In the genomic region with DNA sequence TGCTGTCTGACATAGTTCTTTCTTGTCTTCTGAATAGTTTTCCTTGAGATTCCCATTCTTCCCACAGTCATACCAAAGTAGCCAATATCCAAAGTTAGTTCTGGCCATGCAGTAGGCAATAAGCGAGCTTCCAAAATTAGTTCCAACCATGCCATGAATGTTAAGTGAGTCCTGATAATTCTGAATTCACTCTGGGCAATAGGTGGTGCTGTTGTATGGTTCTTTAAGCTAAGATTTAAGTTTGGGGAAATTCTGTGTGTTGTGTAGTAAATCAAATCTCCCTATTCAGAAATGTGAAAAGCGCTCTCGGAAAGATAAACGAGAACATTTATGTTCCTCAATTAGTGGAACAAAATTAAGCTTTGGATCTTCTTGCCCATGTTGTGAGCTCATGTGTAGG, we compare ENCODE assay signal across 14 mouse cellular contexts. TPM values are rescaled to one million over a fixed set of nuclear protein-coding genes. Genes with fewer than 3 reads are reported as not detected.
A peak's percentile ranks its signal among the peaks of the same experiment; 100 is the strongest.
DNase-seq lines count a peak whose midpoint lies in the region; ATAC-seq and TF ChIP-seq lines count a peak whose summit lies in the region.
"Had no signal": no experiment of that assay in that cellular context is flagged by ENCODE, and none has a peak within 500 bp of the region (broad histone marks: within the 10 kb centered on the region; RNA-seq: fewer than 3 reads in every experiment).

No protein-coding gene starts in this region.

- no peak overlapping the region for H3K9ac ChIP-seq in intestine, postnatal 0 days (ENCODE audit: low read depth, low read length)
- H3K9ac ChIP-seq in intestine, embryonic 16.5 days (ENCODE audit: low read depth, low read length) = no peak overlapping the region
- no peak overlapping the region for H3K9ac ChIP-seq in midbrain, postnatal 0 days (replicated peaks; ENCODE audit: low read length, poor library complexity, severe bottlenecking)
- H3K9ac ChIP-seq in midbrain, embryonic 13.5 days (replicated peaks) = no peak overlapping the region
- H3K9ac ChIP-seq in forebrain, embryonic 15.5 days (replicated peaks) = no peak overlapping the region

- peak overlapping the region; percentile 85; the same call in 1 of the 2 replicates for H3K4me2 ChIP-seq in intestine, postnatal 0 days (replicated peaks; ENCODE audit: low read depth)
- H3K4me2 ChIP-seq in intestine, embryonic 16.5 days (ENCODE audit: low read depth, low read length) = no peak overlapping the region
- H3K4me2 ChIP-seq in midbrain, postnatal 0 days (ENCODE audit: low read depth, low read length, poor library complexity, severe bottlenecking) = no peak overlapping the region
- no peak overlapping the region for H3K4me2 ChIP-seq in midbrain, embryonic 13.5 days (replicated peaks)
- no peak overlapping the region for H3K4me2 ChIP-seq in forebrain, embryonic 15.5 days (replicated peaks)

- ATAC-seq in cerebellum, adult (ENCODE audit: insufficient number of reproducible peaks, low FRiP score, low TSS enrichment) = no peak
- no peak for ATAC-seq in intestine, postnatal 0 days
- ATAC-seq in intestine, embryonic 16.5 days = no peak
- no peak for ATAC-seq in midbrain, postnatal 0 days (ENCODE audit: low FRiP score)
- no peak for ATAC-seq in midbrain, embryonic 13.5 days
- ATAC-seq in forebrain, embryonic 15.5 days (replicated peaks) = no peak

- no peaks in the 10 kb centered on the region for H3K36me3 ChIP-seq in intestine, postnatal 0 days (ENCODE audit: control insufficient read depth, insufficient read depth)
- no peaks in the 10 kb centered on the region for H3K36me3 ChIP-seq in intestine, embryonic 16.5 days (ENCODE audit: control insufficient read depth, insufficient read depth, low read length)
- H3K36me3 ChIP-seq in midbrain, postnatal 0 days (ENCODE audit: insufficient read depth, low read length) = no peaks in the 10 kb centered on the region
- no peaks in the 10 kb centered on the region for H3K36me3 ChIP-seq in midbrain, embryonic 13.5 days
- H3K36me3 ChIP-seq in forebrain, embryonic 15.5 days = no peaks in the 10 kb centered on the region

- H3K9me3 ChIP-seq in intestine, postnatal 0 days (ENCODE audit: control insufficient read depth) = no peaks in the 10 kb centered on the region
- H3K9me3 ChIP-seq in intestine, embryonic 16.5 days (ENCODE audit: control insufficient read depth, low read length) = no peaks in the 10 kb centered on the region
- no peaks in the 10 kb centered on the region for H3K9me3 ChIP-seq in midbrain, postnatal 0 days (ENCODE audit: low read length)
- no peaks in the 10 kb centered on the region for H3K9me3 ChIP-seq in midbrain, embryonic 13.5 days
- no peaks in the 10 kb centered on the region for H3K9me3 ChIP-seq in forebrain, embryonic 15.5 days

- peak overlapping the region; percentile 53; the same call in 1 of the 2 replicates for H3K4me3 ChIP-seq in intestine, postnatal 0 days (ENCODE audit: low read depth, low read length)
- no peak overlapping the region for H3K4me3 ChIP-seq in intestine, embryonic 16.5 days (ENCODE audit: low read length)
- H3K4me3 ChIP-seq in midbrain, postnatal 0 days (ENCODE audit: low read depth, low read length) = no peak overlapping the region
- no peak overlapping the region for H3K4me3 ChIP-seq in midbrain, embryonic 13.5 days (replicated peaks)
- H3K4me3 ChIP-seq in forebrain, embryonic 15.5 days = no peak overlapping the region

- no peaks in the 10 kb centered on the region for H3K27me3 ChIP-seq in intestine, postnatal 0 days (replicated peaks; ENCODE audit: control insufficient read depth, insufficient read depth, low read length)
- no peaks in the 10 kb centered on the region for H3K27me3 ChIP-seq in intestine, embryonic 16.5 days (replicated peaks; ENCODE audit: control insufficient read depth, insufficient read depth, low read length)
- 0 out of 2 replicates have a peak, but pooled peaks cover 5% of the 10 kb centered on the region for H3K27me3 ChIP-seq in midbrain, postnatal 0 days (ENCODE audit: insufficient read depth, low read length)
- H3K27me3 ChIP-seq in midbrain, embryonic 13.5 days = peaks cover 21% of the 10 kb centered on the region
- no peaks in the 10 kb centered on the region for H3K27me3 ChIP-seq in forebrain, embryonic 15.5 days

- DNase-seq in cerebellum, adult 9-10 months = peak; percentile 19
- peak; percentile 49 for DNase-seq in midbrain, postnatal 0 days (ENCODE audit: low spot score)
- peak; percentile 41 for DNase-seq in telencephalon, adult 2 months (ENCODE audit: low read depth, low spot score)
- DNase-seq: B cell, adult 2 months; gastrocnemius, postnatal 14 days; kidney, postnatal 10 days; lung, adult 18-20 months had no signal

- H3K4me1 ChIP-seq in intestine, postnatal 0 days (replicated peaks; ENCODE audit: control insufficient read depth, insufficient read depth, low read length) = no peaks in the 10 kb centered on the region
- peaks cover 3% of the 10 kb centered on the region; the same call in 1 of the 2 replicates for H3K4me1 ChIP-seq in intestine, embryonic 16.5 days (ENCODE audit: control insufficient read depth, insufficient read depth, low read length)
- no peaks in the 10 kb centered on the region for H3K4me1 ChIP-seq in midbrain, postnatal 0 days (ENCODE audit: insufficient read depth, low read length)
- H3K4me1 ChIP-seq in midbrain, embryonic 13.5 days (replicated peaks) = peaks cover 10% of the 10 kb centered on the region; the same call in 1 of the 2 replicates
- H3K4me1 ChIP-seq in forebrain, embryonic 15.5 days = peaks cover 8% of the 10 kb centered on the region; the same call in 1 of the 2 replicates

- 71% methylated on average over 4 of the region's 4 CpGs for WGBS in intestine, postnatal 0 days
- WGBS in intestine, embryonic 16.5 days = 69% methylated on average over 4 of the region's 4 CpGs
- 68% methylated on average over 4 of the region's 4 CpGs for WGBS in midbrain, postnatal 0 days
- 78% methylated on average over 4 of the region's 4 CpGs for WGBS in midbrain, embryonic 13.5 days
- WGBS in forebrain, embryonic 15.5 days = 66% methylated on average over 4 of the region's 4 CpGs

- TF ChIP-seq CTCF in intestine, postnatal 0 days (IDR thresholded peaks at IDR 0.05; ENCODE audit: low read depth) = peak; percentile 63
- TF ChIP-seq CTCF in midbrain, postnatal 0 days (IDR thresholded peaks at IDR 0.05) = peak; percentile 77

- H3K27ac ChIP-seq in intestine, postnatal 0 days (ENCODE audit: low read depth, low read length) = no peak overlapping the region
- no peak overlapping the region for H3K27ac ChIP-seq in intestine, embryonic 16.5 days (ENCODE audit: low read length)
- H3K27ac ChIP-seq in midbrain, postnatal 0 days (ENCODE audit: low read depth, low read length) = no peak overlapping the region
- H3K27ac ChIP-seq in midbrain, embryonic 13.5 days = no peak overlapping the region
- no peak overlapping the region for H3K27ac ChIP-seq in forebrain, embryonic 15.5 days (replicated peaks)

RNA-seq across cellular contexts. Expression of a gene that starts 1.7 kb away (rescaled TPM):
- polyA plus RNA-seq in intestine, postnatal 0 days (2015; fragmentation: Nextera tagmentation; extraction: Ambion mirVana) = 7.8 and 9.0 TPM in 2 replicates
- polyA plus RNA-seq in intestine, embryonic 16.5 days (2015; fragmentation: Nextera tagmentation; extraction: Ambion mirVana) = 9.4 and 11.7 TPM in 2 replicates
- total RNA-seq in midbrain, postnatal 0 days (2014; rRNA removed) = not detected in 2 replicates
- polyA plus RNA-seq in midbrain, postnatal 0 days (2015; fragmentation: Nextera tagmentation; extraction: Ambion mirVana) = not detected in 2 replicates
- polyA plus RNA-seq in midbrain, embryonic 13.5 days (2015; fragmentation: Nextera tagmentation; extraction: Ambion mirVana) = 0.13 TPM in 1 of 2 replicates, not detected in the other
- 0.13 TPM in 1 of 2 replicates, not detected in the other for polyA plus RNA-seq in forebrain, embryonic 15.5 days (2015; fragmentation: Nextera tagmentation; extraction: Ambion mirVana)
- total RNA-seq: common myeloid progenitor, adult 5-6 weeks had no signal
- polyA plus RNA-seq: neural tube, embryonic 11.5 days had no signal

RNA-seq across cellular contexts. Expression of a gene that starts 28.2 kb away (rescaled TPM):
- 0.47 and 0.52 TPM in 2 replicates for polyA plus RNA-seq in intestine, postnatal 0 days (2015; fragmentation: Nextera tagmentation; extraction: Ambion mirVana)
- polyA plus RNA-seq in intestine, embryonic 16.5 days (2015; fragmentation: Nextera tagmentation; extraction: Ambion mirVana) = 0.29 and 0.43 TPM in 2 replicates
- 0.24 TPM in 1 of 2 replicates, not detected in the other for total RNA-seq in midbrain, postnatal 0 days (2014; rRNA removed)
- polyA plus RNA-seq in midbrain, postnatal 0 days (2015; fragmentation: Nextera tagmentation; extraction: Ambion mirVana) = not detected in 2 replicates
- polyA plus RNA-seq in midbrain, embryonic 13.5 days (2015; fragmentation: Nextera tagmentation; extraction: Ambion mirVana) = not detected in 2 replicates
- polyA plus RNA-seq in forebrain, embryonic 15.5 days (2015; fragmentation: Nextera tagmentation; extraction: Ambion mirVana) = not detected in 2 replicates

RNA-seq across cellular contexts. Expression of a gene that starts 31.5 kb away (rescaled TPM):
- 2.4 and 2.9 TPM in 2 replicates for polyA plus RNA-seq in intestine, postnatal 0 days (2015; fragmentation: Nextera tagmentation; extraction: Ambion mirVana)
- 1.8 TPM in 2 replicates for polyA plus RNA-seq in intestine, embryonic 16.5 days (2015; fragmentation: Nextera tagmentation; extraction: Ambion mirVana)
- total RNA-seq in midbrain, postnatal 0 days (2014; rRNA removed) = not detected in 2 replicates
- polyA plus RNA-seq in midbrain, postnatal 0 days (2015; fragmentation: Nextera tagmentation; extraction: Ambion mirVana) = 0.07 TPM in 1 of 2 replicates, not detected in the other
- not detected in 2 replicates for polyA plus RNA-seq in midbrain, embryonic 13.5 days (2015; fragmentation: Nextera tagmentation; extraction: Ambion mirVana)
- not detected in 2 replicates for polyA plus RNA-seq in forebrain, embryonic 15.5 days (2015; fragmentation: Nextera tagmentation; extraction: Ambion mirVana)
- total RNA-seq: common myeloid progenitor, adult 5-6 weeks had no signal
- polyA plus RNA-seq: neural tube, embryonic 11.5 days had no signal

RNA-seq across cellular contexts. Expression of a gene that starts 59.2 kb away (rescaled TPM):
- 1.7 and 1.9 TPM in 2 replicates for polyA plus RNA-seq in intestine, postnatal 0 days (2015; fragmentation: Nextera tagmentation; extraction: Ambion mirVana)
- polyA plus RNA-seq in intestine, embryonic 16.5 days (2015; fragmentation: Nextera tagmentation; extraction: Ambion mirVana) = 2.7 and 2.8 TPM in 2 replicates
- 9.2 and 9.7 TPM in 2 replicates for total RNA-seq in midbrain, postnatal 0 days (2014; rRNA removed)
- 2.4 TPM in 2 replicates for polyA plus RNA-seq in midbrain, postnatal 0 days (2015; fragmentation: Nextera tagmentation; extraction: Ambion mirVana)
- 3.2 and 3.6 TPM in 2 replicates for polyA plus RNA-seq in midbrain, embryonic 13.5 days (2015; fragmentation: Nextera tagmentation; extraction: Ambion mirVana)
- polyA plus RNA-seq in forebrain, embryonic 15.5 days (2015; fragmentation: Nextera tagmentation; extraction: Ambion mirVana) = 4.2 and 4.6 TPM in 2 replicates
